Comparison of ENCODE assay signal across 12 mouse cellular contexts in genomic region chr17:83034914-83035573, GRCm38 (mm10).
DNase-seq lines count a peak whose midpoint lies in the region; ATAC-seq and TF ChIP-seq lines count a peak whose summit lies in the region.
"Had no signal": no experiment of that assay in that cellular context is flagged by ENCODE, and none has a peak within 500 bp of the region (broad histone marks: within the 10 kb centered on the region; RNA-seq: fewer than 3 reads in every experiment).

No protein-coding gene starts in this region.

- no peaks in the 10 kb centered on the region for H3K36me3 ChIP-seq in hindbrain, embryonic 13.5 days
- H3K36me3 ChIP-seq in hindbrain, embryonic 12.5 days: no peaks in the 10 kb centered on the region
- no peaks in the 10 kb centered on the region for H3K36me3 ChIP-seq in lung, postnatal 0 days (ENCODE audit: insufficient read depth, low read length)
- H3K36me3 ChIP-seq in liver, embryonic 11.5 days (ENCODE audit: control insufficient read depth, insufficient read depth, low read length): no peaks in the 10 kb centered on the region
- H3K36me3 ChIP-seq: embryonic facial prominence, embryonic 12.5 days had no signal

- H3K27me3 ChIP-seq in hindbrain, embryonic 13.5 days: no peaks in the 10 kb centered on the region
- no peaks in the 10 kb centered on the region for H3K27me3 ChIP-seq in hindbrain, embryonic 12.5 days
- H3K27me3 ChIP-seq in lung, postnatal 0 days (replicated peaks; ENCODE audit: insufficient read depth, low read length): no peaks in the 10 kb centered on the region
- no peaks in the 10 kb centered on the region for H3K27me3 ChIP-seq in liver, embryonic 11.5 days (replicated peaks; ENCODE audit: control insufficient read depth, insufficient read depth, low read length)
- H3K27me3 ChIP-seq: embryonic facial prominence, embryonic 12.5 days had no signal

- TF ChIP-seq CTCF in brain, embryonic 14.5 days (IDR thresholded peaks at IDR 0.05; ENCODE audit: borderline replicate concordance, extremely low read depth, insufficient read depth, insufficient read length): no peak
- no peak for TF ChIP-seq CTCF in lung, postnatal 0 days (IDR thresholded peaks at IDR 0.05)

- TF ChIP-seq POLR2A in brain, embryonic 14.5 days (IDR thresholded peaks at IDR 0.05; ENCODE audit: borderline replicate concordance, extremely low read depth, insufficient read depth, insufficient read length, poor library complexity, severe bottlenecking): no peak

- peak overlapping the region; percentile 44; the same call in 1 of the 2 replicates for H3K27ac ChIP-seq in hindbrain, embryonic 13.5 days
- no peak overlapping the region for H3K27ac ChIP-seq in hindbrain, embryonic 12.5 days
- H3K27ac ChIP-seq in lung, postnatal 0 days (ENCODE audit: low read length): no peak overlapping the region
- no peak overlapping the region for H3K27ac ChIP-seq in liver, embryonic 11.5 days (ENCODE audit: low read depth, low read length)
- H3K27ac ChIP-seq: embryonic facial prominence, embryonic 12.5 days had no signal

- no peak overlapping the region for H3K9ac ChIP-seq in hindbrain, embryonic 13.5 days
- no peak overlapping the region for H3K9ac ChIP-seq in hindbrain, embryonic 12.5 days
- no peak overlapping the region for H3K9ac ChIP-seq in lung, postnatal 0 days (replicated peaks; ENCODE audit: low read depth)
- H3K9ac ChIP-seq in liver, embryonic 11.5 days (ENCODE audit: low read depth, low read length): no peak overlapping the region
- H3K9ac ChIP-seq: embryonic facial prominence, embryonic 12.5 days; liver, postnatal 0 days had no signal

- WGBS in hindbrain, embryonic 13.5 days: 52% methylated on average over 6 of the region's 6 CpGs
- WGBS in hindbrain, embryonic 12.5 days: 67% methylated on average over 6 of the region's 6 CpGs
- 45% methylated on average over 6 of the region's 6 CpGs for WGBS in lung, postnatal 0 days
- WGBS in liver, embryonic 11.5 days: 67% methylated on average over 6 of the region's 6 CpGs

- peak; percentile 25 for DNase-seq in brain, embryonic 14.5 days (ENCODE audit: low read depth)
- peak; percentile 14 for DNase-seq in kidney, adult 18-20 months
- DNase-seq in lung, postnatal 0 days (ENCODE audit: low spot score): peak; percentile 55
- no peak for DNase-seq in liver, embryonic 11.5 days (ENCODE audit: low spot score)
- DNase-seq in thymus, postnatal 0 days (ENCODE audit: low spot score): no peak
- DNase-seq: cerebellum, adult 11-12 months; liver, postnatal 0 days; thymus, postnatal 25 days had no signal

- no peaks in the 10 kb centered on the region for H3K4me1 ChIP-seq in hindbrain, embryonic 13.5 days (replicated peaks)
- no peaks in the 10 kb centered on the region for H3K4me1 ChIP-seq in hindbrain, embryonic 12.5 days
- no peaks in the 10 kb centered on the region for H3K4me1 ChIP-seq in lung, postnatal 0 days (ENCODE audit: insufficient read depth, low read depth, low read length)
- no peaks in the 10 kb centered on the region for H3K4me1 ChIP-seq in liver, embryonic 11.5 days (replicated peaks; ENCODE audit: control insufficient read depth, insufficient read depth, low read length)
- H3K4me1 ChIP-seq: embryonic facial prominence, embryonic 12.5 days had no signal

- no peaks in the 10 kb centered on the region for H3K9me3 ChIP-seq in hindbrain, embryonic 13.5 days
- no peaks in the 10 kb centered on the region for H3K9me3 ChIP-seq in hindbrain, embryonic 12.5 days (replicated peaks)
- no peaks in the 10 kb centered on the region for H3K9me3 ChIP-seq in lung, postnatal 0 days (ENCODE audit: low read length)
- no peaks in the 10 kb centered on the region for H3K9me3 ChIP-seq in liver, embryonic 11.5 days (ENCODE audit: control insufficient read depth, low read length)
- H3K9me3 ChIP-seq: embryonic facial prominence, embryonic 12.5 days had no signal

- no peak overlapping the region for H3K4me2 ChIP-seq in hindbrain, embryonic 13.5 days
- no peak overlapping the region for H3K4me2 ChIP-seq in hindbrain, embryonic 12.5 days (replicated peaks)
- H3K4me2 ChIP-seq in lung, postnatal 0 days (replicated peaks; ENCODE audit: low read depth, low read length): no peak overlapping the region
- H3K4me2 ChIP-seq in liver, embryonic 11.5 days: no peak overlapping the region
- H3K4me2 ChIP-seq: embryonic facial prominence, embryonic 12.5 days had no signal

- no peak for ATAC-seq in hindbrain, embryonic 13.5 days (ENCODE audit: low FRiP score)
- no peak for ATAC-seq in hindbrain, embryonic 12.5 days (ENCODE audit: low FRiP score)
- ATAC-seq in lung, postnatal 0 days: peak; percentile 44; the same call in 1 of the 2 replicates
- ATAC-seq in liver, embryonic 11.5 days (replicated peaks; ENCODE audit: low FRiP score): no peak
- no peak for ATAC-seq in erythroblast, adult 5-6 weeks (replicated peaks; ENCODE audit: low FRiP score, poor library complexity, severe bottlenecking)
- ATAC-seq: liver, postnatal 0 days had no signal

- no peak for TF ChIP-seq EP300 in lung, postnatal 0 days (IDR thresholded peaks at IDR 0.05)

- H3K4me3 ChIP-seq in hindbrain, embryonic 13.5 days: no peak overlapping the region
- no peak overlapping the region for H3K4me3 ChIP-seq in hindbrain, embryonic 12.5 days
- H3K4me3 ChIP-seq in lung, postnatal 0 days (ENCODE audit: low read depth, low read length): no peak overlapping the region
- no peak overlapping the region for H3K4me3 ChIP-seq in liver, embryonic 11.5 days (ENCODE audit: low read depth, low read length)
- H3K4me3 ChIP-seq: embryonic facial prominence, embryonic 12.5 days had no signal

Comparison
In these comparisons a context has a peak if more than half of its experiments do, and no peak if none do; other contexts are left out.
1. DNase-seq: peak in brain, embryonic 14.5 days (single experiment), kidney, adult 18-20 months (single experiment) and lung, postnatal 0 days (single experiment); none in liver, embryonic 11.5 days (single experiment) and thymus, postnatal 0 days (single experiment).